Mouse (Mus musculus): ENCODE measurements around the gene Atp5e. TPM values are rescaled to one million over a fixed set of nuclear protein-coding genes. Genes with fewer than 3 reads are reported as not detected.

The Atp5e gene
- polyA plus RNA-seq, 1 experiment from 2014 or later: 472 TPM

DNA sequence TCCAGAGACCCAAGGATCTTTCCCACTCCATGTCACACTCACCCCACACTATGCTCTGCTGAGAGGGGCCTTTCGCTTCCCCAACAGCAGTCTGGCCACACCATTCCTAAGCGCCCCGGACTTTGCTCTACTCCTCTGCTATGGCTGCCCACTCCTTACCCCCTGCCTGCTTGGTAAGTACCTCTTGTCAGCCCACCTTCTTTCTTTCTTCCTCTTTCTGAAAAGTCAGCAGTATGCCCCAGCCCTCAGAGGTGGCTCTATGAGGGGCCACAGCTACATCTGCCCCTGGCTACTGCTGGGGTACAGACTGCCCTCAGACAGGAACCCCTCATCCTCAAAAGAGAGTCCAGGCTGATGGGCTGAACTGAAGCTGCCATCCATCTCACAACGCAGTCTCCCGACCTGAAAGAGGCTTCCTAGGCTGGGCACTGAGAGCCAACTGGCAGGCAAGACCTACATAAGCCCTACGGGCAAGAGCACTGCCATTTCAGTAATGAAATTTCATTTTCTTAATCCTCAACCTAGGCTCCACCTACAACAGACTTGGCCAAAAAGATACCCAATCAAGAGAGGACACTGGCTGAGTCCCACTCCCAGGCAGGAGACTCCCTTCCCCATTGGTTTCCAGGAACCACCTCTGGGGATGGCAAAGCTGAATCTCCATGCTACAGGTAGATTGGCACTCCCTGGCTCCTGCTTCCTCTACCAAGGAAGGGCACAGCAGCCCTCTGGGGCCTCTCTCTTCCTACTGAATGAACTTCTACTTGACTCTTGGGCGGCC is 26.8 kb downstream of the Atp5e start:
- 79% methylated on average over 7 of the region's 7 CpGs for WGBS (ENCODE audit: insufficient replicate concordance)
- H3K9ac ChIP-seq: peak overlapping the region; percentile 79; the same call in 1 of the 2 replicates

GRCm38 (mm10) chr2:174436076-174436701 is 27.7 kb downstream of the Atp5e start:
- H3K4me3 ChIP-seq (replicated peaks): no peak overlapping the region
- H3K4me1 ChIP-seq (replicated peaks): peaks cover 55% of the 10 kb centered on the region
- peaks cover 34% of the 10 kb centered on the region for H3K36me3 ChIP-seq
- H3K27me3 ChIP-seq: no peaks in the 10 kb centered on the region
- H3K4me2 ChIP-seq: no peak overlapping the region
- no peak for DNase-seq
- H3K27ac ChIP-seq: no peak overlapping the region
- ATAC-seq (ENCODE audit: low read depth): no peak
- no peaks in the 10 kb centered on the region for H3K9me3 ChIP-seq (replicated peaks)
- 73% methylated on average over 26 of the region's 26 CpGs for WGBS (ENCODE audit: insufficient replicate concordance)
- no peak overlapping the region for H3K9ac ChIP-seq

More for the DNA sequence above, 26.8 kb downstream of the Atp5e start:
- H3K27ac ChIP-seq: peak overlapping the region; percentile 68
- DNase-seq (no peak), ATAC-seq (ENCODE audit: low read depth) (no peak)
- H3K27me3 ChIP-seq: no peaks in the 10 kb centered on the region
- peak overlapping the region; percentile 71; the same call in 1 of the 2 replicates for H3K4me3 ChIP-seq (replicated peaks)
- peak overlapping the region; percentile 93 for H3K4me2 ChIP-seq
- peaks cover 34% of the 10 kb centered on the region for H3K36me3 ChIP-seq
- H3K9me3 ChIP-seq (replicated peaks): no peaks in the 10 kb centered on the region
- H3K4me1 ChIP-seq (replicated peaks): peaks cover 63% of the 10 kb centered on the region

- no peaks in the 10 kb centered on the region for H3K27me3 ChIP-seq
- no peak overlapping the region for H3K9ac ChIP-seq
- no peak for ATAC-seq (ENCODE audit: low read depth)
- no peaks in the 10 kb centered on the region for H3K9me3 ChIP-seq (replicated peaks)
- DNase-seq: no peak
- 86% methylated on average over 9 of the region's 9 CpGs for WGBS (ENCODE audit: insufficient replicate concordance)
- no peak overlapping the region for H3K4me2 ChIP-seq
- no peak overlapping the region for H3K27ac ChIP-seq
- peaks cover 50% of the 10 kb centered on the region for H3K4me1 ChIP-seq (replicated peaks)
- H3K36me3 ChIP-seq: peaks cover 44% of the 10 kb centered on the region
- no peak overlapping the region for H3K4me3 ChIP-seq (replicated peaks)
Observed at GRCm38 (mm10) chr2:174434943-174435342, 29.0 kb downstream of the Atp5e start.

- H3K9me3 ChIP-seq (replicated peaks): no peaks in the 10 kb centered on the region
- H3K4me3 ChIP-seq (replicated peaks): no peak overlapping the region
- no peak overlapping the region for H3K9ac ChIP-seq
- no peaks in the 10 kb centered on the region for H3K4me1 ChIP-seq (replicated peaks)
- H3K4me2 ChIP-seq: no peak overlapping the region
- no peak overlapping the region for H3K27ac ChIP-seq
- no peak for ATAC-seq (ENCODE audit: low read depth)
- no peak for DNase-seq
- H3K36me3 ChIP-seq: peaks cover 80% of the 10 kb centered on the region
- WGBS (ENCODE audit: insufficient replicate concordance): 86% methylated on average over 10 of the region's 10 CpGs
- no peaks in the 10 kb centered on the region for H3K27me3 ChIP-seq
Observed at GRCm38 (mm10) chr2:174428996-174429591, 34.8 kb downstream of the Atp5e start.

DNA sequence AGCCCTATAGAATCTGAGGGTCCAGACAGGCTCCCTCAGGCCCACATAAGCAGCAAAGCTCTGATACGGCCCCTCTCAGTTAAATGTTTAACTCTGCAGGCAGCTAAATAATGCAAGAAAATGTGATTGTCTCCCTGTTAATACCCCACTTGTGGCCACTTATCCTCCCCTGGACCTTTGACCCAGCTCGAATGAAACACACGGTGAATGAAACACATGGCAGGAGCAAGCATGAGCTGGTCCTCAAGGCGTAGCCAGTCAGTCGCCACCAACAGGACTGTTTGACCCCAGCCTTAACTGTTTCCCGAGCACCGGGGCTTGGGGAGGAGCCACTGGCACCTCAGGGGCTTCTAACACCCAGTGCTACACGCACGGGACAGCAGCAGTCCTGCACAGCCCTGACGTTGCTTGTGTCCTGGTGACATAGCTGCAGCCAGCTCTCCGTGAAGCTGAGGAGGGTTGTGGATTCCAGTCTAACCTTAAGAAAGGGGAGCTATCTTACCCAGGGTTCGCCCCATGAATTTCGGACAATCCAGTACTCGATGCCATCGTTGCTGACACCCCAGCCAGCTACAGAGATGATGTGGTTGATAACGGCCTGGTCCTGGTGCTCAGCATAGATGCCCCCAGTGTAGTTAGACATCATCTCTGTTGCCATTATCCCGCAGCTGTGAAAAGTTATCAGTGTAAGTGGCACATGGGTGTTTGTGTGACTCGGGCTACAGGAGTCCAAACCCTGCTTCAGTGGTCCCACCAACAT is 35.6 kb downstream of the Atp5e start:
- Histone ChIP-seq H3K36me3 (peaks cover 83% of the 10 kb centered on the region), H3K4me1 (replicated peaks) (no peaks in the 10 kb centered on the region), H3K4me3 (replicated peaks) (no peak overlapping the region), H3K4me2 (no peak overlapping the region), H3K9ac (no peak overlapping the region), H3K27me3 (no peaks in the 10 kb centered on the region), H3K9me3 (replicated peaks) (no peaks in the 10 kb centered on the region), H3K27ac (no peak overlapping the region)
- 84% methylated on average over 18 of the region's 18 CpGs for WGBS (ENCODE audit: insufficient replicate concordance)
- no peak for DNase-seq
- no peak for ATAC-seq (ENCODE audit: low read depth)

GRCm38 (mm10) chr2:174426856-174427255 is 37.0 kb downstream of the Atp5e start:
- Histone ChIP-seq H3K36me3 (peaks cover 88% of the 10 kb centered on the region), H3K4me1 (replicated peaks) (no peaks in the 10 kb centered on the region), H3K9ac (no peak overlapping the region), H3K27ac (no peak overlapping the region), H3K27me3 (no peaks in the 10 kb centered on the region), H3K9me3 (replicated peaks) (no peaks in the 10 kb centered on the region), H3K4me2 (no peak overlapping the region), H3K4me3 (replicated peaks) (no peak overlapping the region)
- WGBS (ENCODE audit: insufficient replicate concordance): 91% methylated on average over 12 of the region's 12 CpGs
- ATAC-seq (ENCODE audit: low read depth) (no peak), DNase-seq (no peak)

GRCm38 (mm10) chr2:174424301-174425085 is 39.4 kb downstream of the Atp5e start:
- DNase-seq (no peak), ATAC-seq (ENCODE audit: low read depth) (no peak)
- Histone ChIP-seq H3K9ac (no peak overlapping the region), H3K36me3 (peaks cover 100% of the 10 kb centered on the region), H3K27me3 (no peaks in the 10 kb centered on the region), H3K27ac (no peak overlapping the region), H3K4me2 (no peak overlapping the region), H3K4me3 (replicated peaks) (no peak overlapping the region), H3K9me3 (replicated peaks) (no peaks in the 10 kb centered on the region), H3K4me1 (replicated peaks) (no peaks in the 10 kb centered on the region)
- WGBS (ENCODE audit: insufficient replicate concordance): 89% methylated on average over 11 of the region's 11 CpGs

DNA sequence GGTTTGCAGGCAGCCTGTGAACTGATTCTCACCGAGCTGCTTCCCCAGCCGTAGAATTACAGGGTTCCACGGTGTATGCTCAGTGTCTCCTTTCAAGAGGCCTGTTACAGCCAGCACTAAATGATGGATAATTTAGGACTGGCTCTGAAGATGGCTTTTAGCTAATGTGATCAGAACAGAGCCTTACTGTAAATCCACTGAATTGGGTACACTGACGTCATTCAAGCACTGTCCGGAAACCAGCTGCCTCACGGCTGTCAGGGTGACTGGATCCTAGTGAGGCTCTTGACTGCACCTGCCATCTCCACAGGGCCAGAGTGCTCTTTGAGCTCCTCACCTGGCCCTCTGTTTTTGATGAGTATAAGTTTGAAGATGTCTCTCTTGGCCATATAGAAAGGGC is 42.8 kb downstream of the Atp5e start:
- Histone ChIP-seq H3K4me3 (replicated peaks) (no peak overlapping the region), H3K36me3 (peaks cover 83% of the 10 kb centered on the region), H3K9ac (no peak overlapping the region), H3K27me3 (no peaks in the 10 kb centered on the region), H3K27ac (no peak overlapping the region), H3K4me1 (replicated peaks) (peaks cover 26% of the 10 kb centered on the region), H3K9me3 (replicated peaks) (no peaks in the 10 kb centered on the region), H3K4me2 (no peak overlapping the region)
- WGBS (ENCODE audit: insufficient replicate concordance): 81% methylated on average over 6 of the region's 6 CpGs
- ATAC-seq (ENCODE audit: low read depth): no peak
- DNase-seq: no peak

GRCm38 (mm10) chr2:174415731-174416310 is 48.1 kb downstream of the Atp5e start, which contains the start of gene Nelfcd:
TSS of gene Nelfcd (plus strand) at chr2:174415804.
- H3K9ac ChIP-seq: peak within 1 kb of the TSS; percentile 95
- no peaks in the 10 kb centered on the region; the same call in 1 of the 2 replicates for H3K27me3 ChIP-seq
- WGBS (ENCODE audit: insufficient replicate concordance): under 1% methylated on average over 40 of the region's 40 CpGs
- H3K4me1 ChIP-seq (replicated peaks): peaks cover 39% of the 10 kb centered on the region
- H3K4me2 ChIP-seq: peak within 1 kb of the TSS; percentile 90
- peak; percentile 93 for DNase-seq
- H3K36me3 ChIP-seq: peaks cover 30% of the 10 kb centered on the region
- no peaks in the 10 kb centered on the region for H3K9me3 ChIP-seq (replicated peaks)
- peak; percentile 95 for ATAC-seq (ENCODE audit: low read depth)
- H3K27ac ChIP-seq: peak within 1 kb of the TSS; percentile 80
- H3K4me3 ChIP-seq (replicated peaks): peak within 1 kb of the TSS; percentile 94

DNA sequence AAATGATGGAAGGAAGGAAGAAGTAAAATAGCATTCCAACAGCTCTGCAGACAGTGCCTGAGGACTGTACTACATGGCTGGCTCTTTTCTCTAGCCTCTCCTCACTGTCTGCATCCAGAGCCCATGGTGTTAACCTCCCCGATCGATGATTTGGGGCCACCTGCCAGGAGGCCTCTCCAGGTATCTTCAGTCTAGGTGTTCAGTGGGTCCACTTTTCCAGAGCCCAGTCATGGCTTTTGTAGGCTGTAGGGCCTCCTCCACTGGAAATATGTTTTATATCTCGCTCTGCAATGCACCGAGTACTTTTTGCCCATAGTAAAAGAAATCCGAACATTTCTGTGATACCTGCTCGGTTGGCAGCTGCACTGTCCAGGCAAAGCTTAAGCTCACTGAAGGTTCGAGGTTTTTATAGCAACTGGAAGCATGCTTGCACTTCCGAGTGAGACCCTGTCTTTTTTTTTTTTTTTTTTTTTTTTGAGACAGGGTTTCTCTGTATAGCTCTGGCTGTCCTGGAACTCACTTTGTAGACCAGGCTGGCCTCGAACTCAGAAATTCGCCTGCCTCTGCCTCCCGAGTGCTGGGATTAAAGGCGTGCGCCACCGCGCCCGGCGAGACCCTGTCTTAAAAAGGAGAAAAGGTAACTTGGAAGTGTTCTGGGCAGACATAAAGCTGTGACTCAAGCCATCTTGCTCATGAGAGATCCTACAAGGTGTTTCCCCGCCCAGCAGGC is 48.7 kb downstream of the Atp5e start:
- H3K36me3 ChIP-seq: peaks cover 24% of the 10 kb centered on the region
- H3K4me1 ChIP-seq (replicated peaks): peaks cover 45% of the 10 kb centered on the region
- DNase-seq (no peak), ATAC-seq (ENCODE audit: low read depth) (no peak)
- H3K4me3 ChIP-seq (replicated peaks): peak overlapping the region; percentile 94
- no peaks in the 10 kb centered on the region; the same call in 1 of the 2 replicates for H3K27me3 ChIP-seq
- H3K4me2 ChIP-seq: peak overlapping the region; percentile 43
- WGBS (ENCODE audit: insufficient replicate concordance): 33% methylated on average over 18 of the region's 18 CpGs
- no peaks in the 10 kb centered on the region for H3K9me3 ChIP-seq (replicated peaks)
- H3K27ac ChIP-seq: no peak overlapping the region
- no peak overlapping the region for H3K9ac ChIP-seq

Measured in liver, embryonic 13.5 days (tissue).